Mouse (Mus musculus) lung, postnatal 0 days (tissue): ENCODE measurements at regions not wholly inside any gene's neighbourhood (a gene's known extent, or its start where the extent isn't known, plus 50 kb on each side); places are given as distances from the start of the nearest gene placed in this dataset.

Experiments used
- ATAC-seq: fragments of 200-750 bp; cut with Nextera tagmentation; 2 replicates; pipeline ENCODE4 v1.8.0; 2017; ENCODE audit warnings: moderate library complexity
- DNase-seq: peaks from one replicate; pipeline ENCODE4 v3.0.0-alpha.2; 2016; ENCODE audit warnings: low spot score
- H3K27ac ChIP-seq: fragments of 300-500 bp; sonication (generic); 2 replicates; pipeline ENCODE4 v1.5.1; 2014; ENCODE audit warnings: antibody characterized with exemption, mild to moderate bottlenecking, low read length, mixed read lengths
- H3K27me3 ChIP-seq: fragments of 300-500 bp; sonication (generic); replicated peaks from 2 replicates; pipeline ENCODE4 v1.6.1; 2014; ENCODE audit warnings: low read length, mixed read lengths; ENCODE audit not compliant: insufficient read depth
- H3K36me3 ChIP-seq: fragments of 300-500 bp; sonication (generic); 2 replicates; pipeline ENCODE4 v1.6.1; 2014; ENCODE audit warnings: low read length, mixed read lengths; ENCODE audit not compliant: insufficient read depth
- H3K4me1 ChIP-seq: fragments of 300-500 bp; sonication (generic); 2 replicates; pipeline ENCODE4 v1.6.1; 2014; ENCODE audit warnings: antibody characterized with exemption, low read depth, low read length, mixed read lengths; ENCODE audit not compliant: insufficient read depth
- H3K4me2 ChIP-seq: fragments of 300-500 bp; sonication (generic); replicated peaks from 2 replicates; pipeline ENCODE4 v1.6.1; 2014; ENCODE audit warnings: low read depth, mild to moderate bottlenecking, low read length, moderate library complexity, mixed read lengths
- H3K4me3 ChIP-seq: fragments of 300-500 bp; sonication (generic); 2 replicates; pipeline ENCODE4 v1.5.1; 2014; ENCODE audit warnings: low read depth, low read length
- H3K9ac ChIP-seq: fragments of 300-500 bp; sonication (generic); replicated peaks from 2 replicates; pipeline ENCODE4 v1.6.1; 2014; ENCODE audit warnings: low read depth, mild to moderate bottlenecking
- H3K9me3 ChIP-seq: fragments of 300-500 bp; sonication (generic); 2 replicates; pipeline ENCODE4 v1.6.1; 2016; ENCODE audit warnings: low read length, mixed read lengths
- CTCF ChIP-seq: IDR thresholded peaks from 2 replicates; pipeline ENCODE4 v1.5.1; 2016; ENCODE audit warnings: antibody characterized with exemption, mild to moderate bottlenecking
- EP300 ChIP-seq: IDR thresholded peaks from 2 replicates; pipeline ENCODE4 v1.6.1; 2016; ENCODE audit warnings: antibody characterized with exemption, mild to moderate bottlenecking, control low read depth
- WGBS: fragments of 180-500 bp; shearing (Covaris S2); extraction: QIAGEN DNeasy Blood & Tissue Kit; methylation state at CpG from one replicate; pipeline ENCODE4 v1.1.7; 2014; 5-methylcytosine and 5-hydroxymethylcytosine counted together

DNA sequence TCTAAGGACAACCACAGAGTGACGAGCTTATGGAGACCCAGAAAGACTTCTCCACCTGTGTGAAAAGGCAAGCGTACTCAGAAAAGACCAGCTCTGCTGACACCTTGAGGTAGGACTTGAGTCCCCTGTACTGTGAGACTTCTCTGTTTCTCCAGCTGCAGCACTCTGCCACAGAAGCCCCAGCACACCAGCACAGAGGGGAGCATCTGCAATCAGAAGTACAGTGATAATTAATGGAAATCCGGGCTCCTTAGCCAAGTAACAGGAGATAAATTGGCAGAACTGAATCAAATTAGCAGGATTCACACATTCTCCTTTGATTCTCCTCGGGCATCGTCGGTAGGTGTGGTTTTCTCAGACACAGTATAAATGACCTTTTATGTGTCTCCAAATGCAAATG, 137.3 kb upstream of the Tmem72 start:
- Histone ChIP-seq H3K27me3 (no peaks in the 10 kb centered on the region), H3K4me1 (no peaks in the 10 kb centered on the region), H3K9ac (no peak overlapping the region), H3K4me3 (no peak overlapping the region), H3K27ac (no peak overlapping the region), H3K36me3 (no peaks in the 10 kb centered on the region), H3K4me2 (no peak overlapping the region), H3K9me3 (no peaks in the 10 kb centered on the region)
- 58% methylated on average over 6 of the region's 6 CpGs for WGBS
- no peak for TF ChIP-seq EP300
- no peak for TF ChIP-seq CTCF
- DNase-seq: no peak
- no peak for ATAC-seq

DNA sequence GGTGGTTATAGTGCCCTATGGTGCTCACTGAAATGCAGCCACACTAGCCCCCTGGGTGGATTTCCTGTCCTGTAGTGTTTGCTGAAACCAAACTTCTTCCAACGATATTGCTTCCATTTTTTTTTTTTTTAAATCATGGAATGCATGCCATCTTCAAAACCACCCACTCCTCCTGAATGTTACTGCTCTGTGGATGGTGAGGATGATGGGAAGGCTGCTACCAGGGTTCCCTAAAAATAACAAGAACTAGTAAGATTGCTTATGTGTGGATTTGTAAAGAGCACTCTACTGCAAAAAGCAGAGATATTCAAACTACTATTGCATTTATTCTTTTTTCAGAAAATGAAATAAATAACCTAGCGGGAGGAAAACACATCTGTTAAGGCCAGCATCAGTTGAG, 139.4 kb upstream of the Tmem72 start:
- Histone ChIP-seq H3K9me3 (no peaks in the 10 kb centered on the region), H3K4me1 (no peaks in the 10 kb centered on the region), H3K27ac (no peak overlapping the region), H3K27me3 (no peaks in the 10 kb centered on the region), H3K4me2 (no peak overlapping the region), H3K4me3 (no peak overlapping the region), H3K9ac (no peak overlapping the region), H3K36me3 (no peaks in the 10 kb centered on the region)
- WGBS: 61% methylated on average over 2 of the region's 2 CpGs
- TF ChIP-seq CTCF (no peak), EP300 (no peak)
- ATAC-seq (no peak), DNase-seq (no peak)

DNA sequence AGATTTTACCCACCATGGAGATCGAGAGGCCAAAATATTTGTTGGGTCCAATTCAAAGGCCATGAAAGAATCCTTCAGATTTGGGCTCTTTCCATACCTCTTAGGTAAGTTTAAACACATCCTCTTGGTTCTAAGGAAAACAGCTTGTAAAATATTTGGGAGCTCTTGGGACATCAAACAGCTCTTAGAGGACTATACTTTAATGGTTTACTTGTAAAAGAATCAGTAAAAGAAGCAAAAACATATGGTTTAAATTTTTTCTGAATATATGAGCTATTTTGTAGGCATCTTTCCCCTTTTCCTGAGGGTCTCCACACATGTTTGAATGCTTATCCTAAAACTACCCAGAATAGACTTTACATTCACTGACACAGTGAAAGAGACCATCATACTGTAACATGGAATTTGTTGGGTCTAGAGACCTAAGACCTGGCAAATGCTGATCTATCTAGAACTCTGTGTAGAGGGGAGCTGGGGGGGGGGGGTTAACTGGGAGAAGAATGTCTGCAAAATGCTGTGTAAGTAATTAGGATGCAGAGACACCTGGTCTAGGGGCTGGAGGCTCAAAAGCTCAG, 140.3 kb upstream of the Tmem72 start:
- no peaks in the 10 kb centered on the region for H3K4me1 ChIP-seq
- no peak overlapping the region for H3K9ac ChIP-seq
- H3K27me3 ChIP-seq: no peaks in the 10 kb centered on the region
- H3K36me3 ChIP-seq: no peaks in the 10 kb centered on the region
- no peak overlapping the region for H3K4me3 ChIP-seq
- DNase-seq (no peak), ATAC-seq (no peak)
- no peaks in the 10 kb centered on the region for H3K9me3 ChIP-seq
- H3K27ac ChIP-seq: no peak overlapping the region
- WGBS: 77% methylated on average over 1 of the region's 1 CpGs
- TF ChIP-seq CTCF (no peak), EP300 (no peak)
- H3K4me2 ChIP-seq: no peak overlapping the region

DNA sequence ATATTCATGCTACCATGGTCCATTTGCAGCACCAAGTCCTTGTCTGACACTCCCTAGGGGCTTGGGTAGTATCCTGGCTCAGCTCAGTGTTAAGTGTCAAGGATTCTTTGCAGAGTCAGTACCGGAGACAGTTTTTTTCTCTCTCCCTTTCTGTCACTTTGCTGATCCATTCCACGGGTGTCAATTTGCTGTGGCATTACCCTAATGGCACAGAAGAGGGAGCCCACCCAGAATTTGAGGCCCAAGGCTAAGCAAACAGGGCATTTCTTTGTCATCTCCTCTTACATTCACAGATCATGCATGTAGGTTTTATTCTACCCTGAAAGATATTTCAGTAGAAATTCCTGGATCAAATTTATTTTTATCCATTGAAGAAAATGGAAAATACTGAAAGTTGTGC, 146.4 kb upstream of the Tmem72 start:
- TF ChIP-seq CTCF: peak; percentile 25; the same call in 1 of the 2 replicates
- no peak for TF ChIP-seq EP300
- DNase-seq (no peak), ATAC-seq (no peak)
- H3K4me1 ChIP-seq: no peaks in the 10 kb centered on the region
- 16% methylated on average over 2 of the region's 2 CpGs for WGBS
- no peak overlapping the region for H3K27ac ChIP-seq
- no peaks in the 10 kb centered on the region for H3K27me3 ChIP-seq
- H3K36me3 ChIP-seq: no peaks in the 10 kb centered on the region
- H3K9ac ChIP-seq: no peak overlapping the region
- H3K9me3 ChIP-seq: no peaks in the 10 kb centered on the region
- no peak overlapping the region for H3K4me2 ChIP-seq
- H3K4me3 ChIP-seq: no peak overlapping the region

DNA sequence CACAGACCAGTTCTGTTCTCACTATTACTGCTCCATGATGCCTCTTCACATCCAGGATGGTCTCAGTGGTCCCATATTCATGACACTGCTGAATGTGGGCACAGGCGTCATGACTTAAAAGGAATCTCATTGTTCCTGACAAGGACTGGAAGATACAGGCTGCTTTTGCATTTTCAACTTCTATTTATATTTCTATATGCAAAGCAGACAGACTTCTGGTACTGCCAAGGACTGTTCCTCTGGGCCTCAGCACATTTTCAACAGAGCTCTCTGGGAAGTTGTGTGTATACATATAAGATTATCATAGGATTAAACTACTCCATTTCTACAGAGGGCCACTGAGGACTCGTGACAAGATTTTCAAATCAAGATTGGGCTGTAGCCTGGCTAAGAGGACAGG, 146.9 kb upstream of the Tmem72 start:
- no peak overlapping the region for H3K4me3 ChIP-seq
- no peaks in the 10 kb centered on the region for H3K27me3 ChIP-seq
- no peak overlapping the region for H3K4me2 ChIP-seq
- WGBS: 71% methylated on average over 2 of the region's 2 CpGs
- no peak for TF ChIP-seq CTCF
- TF ChIP-seq EP300: no peak
- DNase-seq (no peak), ATAC-seq (no peak)
- no peaks in the 10 kb centered on the region for H3K9me3 ChIP-seq
- no peak overlapping the region for H3K27ac ChIP-seq
- H3K9ac ChIP-seq: no peak overlapping the region
- H3K36me3 ChIP-seq: no peaks in the 10 kb centered on the region
- no peaks in the 10 kb centered on the region for H3K4me1 ChIP-seq

DNA sequence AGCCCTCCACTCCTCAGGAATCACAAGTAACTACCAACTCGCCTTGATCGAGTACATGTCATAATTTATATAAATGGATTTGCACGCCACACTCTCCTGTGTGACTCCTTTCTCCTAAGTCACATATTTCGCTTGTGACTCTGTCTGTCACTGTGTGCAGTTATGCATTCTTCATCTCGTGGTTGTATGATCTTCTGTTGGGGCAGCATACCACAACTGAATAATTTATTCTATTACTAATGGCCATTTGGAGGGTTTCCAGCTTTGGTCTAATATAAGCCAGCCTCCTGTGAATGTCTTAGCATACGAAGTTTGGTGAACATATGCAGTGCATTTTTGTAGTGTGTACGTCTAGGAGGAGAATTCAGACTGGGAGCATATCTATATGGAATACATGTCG, 176.6 kb upstream of the Tmem72 start:
- H3K4me1 ChIP-seq: 0 out of 2 replicates have a peak, but pooled peaks cover 3% of the 10 kb centered on the region
- H3K9me3 ChIP-seq: no peaks in the 10 kb centered on the region
- ATAC-seq (no peak), DNase-seq (no peak)
- no peak for TF ChIP-seq CTCF
- no peak for TF ChIP-seq EP300
- no peaks in the 10 kb centered on the region for H3K36me3 ChIP-seq
- H3K9ac ChIP-seq: no peak overlapping the region
- no peak overlapping the region for H3K4me3 ChIP-seq
- WGBS: 58% methylated on average over 8 of the region's 8 CpGs
- no peak overlapping the region for H3K27ac ChIP-seq
- H3K27me3 ChIP-seq: no peaks in the 10 kb centered on the region
- H3K4me2 ChIP-seq: no peak overlapping the region

DNA sequence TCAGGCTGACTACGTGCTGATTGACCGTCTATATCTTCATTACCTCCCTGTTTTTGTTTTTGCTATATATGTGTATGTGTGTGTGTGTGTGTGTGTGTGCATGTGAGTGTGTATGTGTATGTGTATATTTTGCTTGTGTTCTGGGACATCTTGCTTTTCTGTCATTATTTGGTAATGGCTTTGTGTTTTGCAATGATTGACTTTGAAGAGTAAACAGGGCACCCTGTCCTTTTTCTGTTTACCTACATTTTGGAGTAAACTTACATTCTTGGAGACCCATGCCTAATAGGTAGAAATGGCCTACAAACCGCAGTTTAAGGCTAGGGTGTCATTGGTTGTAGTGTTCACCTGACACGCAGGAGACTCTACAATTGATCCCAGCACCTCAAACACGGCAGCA, 177.5 kb upstream of the Tmem72 start:
- H3K9ac ChIP-seq: no peak overlapping the region
- no peak overlapping the region for H3K4me2 ChIP-seq
- 87% methylated on average over 5 of the region's 5 CpGs for WGBS
- ATAC-seq (no peak), DNase-seq (no peak)
- TF ChIP-seq EP300 (no peak), CTCF (no peak)
- 0 out of 2 replicates have a peak, but pooled peaks cover 3% of the 10 kb centered on the region for H3K4me1 ChIP-seq
- no peaks in the 10 kb centered on the region for H3K36me3 ChIP-seq
- H3K4me3 ChIP-seq: no peak overlapping the region
- H3K27me3 ChIP-seq: no peaks in the 10 kb centered on the region
- H3K9me3 ChIP-seq: no peaks in the 10 kb centered on the region
- no peak overlapping the region for H3K27ac ChIP-seq
